Mouse (Mus musculus) lung, embryonic 15.5 days (tissue): ENCODE data around the gene Osbpl9. TPM values are rescaled to one million over a fixed set of nuclear protein-coding genes. Genes with fewer than 3 reads are reported as not detected.

ENCODE experiments used
- ATAC-seq: fragments of 200-750 bp; cut with Nextera tagmentation; 2 replicates; pipeline ENCODE4 v1.8.0; 2017; ENCODE audit warnings: moderate number of reproducible peaks, borderline replicate concordance; ENCODE audit not compliant: low FRiP score, low TSS enrichment; ENCODE audit errors: extremely low read depth
- H3K27ac ChIP-seq: fragments of 300-500 bp; sonication (generic); 2 replicates; pipeline ENCODE4 v1.5.1; 2015; ENCODE audit warnings: moderate library complexity, mild to moderate bottlenecking, inconsistent platforms
- H3K27me3 ChIP-seq: fragments of 300-500 bp; sonication (generic); 2 replicates; pipeline ENCODE4 v1.6.1; 2015; ENCODE audit warnings: inconsistent platforms
- H3K36me3 ChIP-seq: fragments of 300-500 bp; sonication (generic); 2 replicates; pipeline ENCODE4 v1.6.1; 2015; ENCODE audit warnings: inconsistent platforms
- H3K4me1 ChIP-seq: fragments of 300-500 bp; sonication (generic); 2 replicates; pipeline ENCODE4 v1.6.1; 2015; ENCODE audit warnings: inconsistent platforms
- H3K4me2 ChIP-seq: fragments of 300-500 bp; sonication (generic); 2 replicates; pipeline ENCODE4 v1.6.1; 2015; ENCODE audit warnings: inconsistent platforms, mild to moderate bottlenecking, moderate library complexity
- H3K4me3 ChIP-seq: fragments of 300-500 bp; sonication (generic); 2 replicates; pipeline ENCODE4 v1.5.1; 2015; ENCODE audit warnings: mild to moderate bottlenecking, inconsistent platforms
- H3K9ac ChIP-seq: fragments of 300-500 bp; sonication (generic); 2 replicates; pipeline ENCODE4 v1.6.1; 2015; ENCODE audit warnings: inconsistent platforms
- H3K9me3 ChIP-seq: fragments of 300-500 bp; sonication (generic); 2 replicates; pipeline ENCODE4 v1.6.1; 2016; ENCODE audit warnings: inconsistent platforms
- WGBS: fragments of 180-500 bp; shearing (Covaris S2); methylation state at CpG from one replicate; pipeline ENCODE4 v1.1.7; 2015; 5-methylcytosine and 5-hydroxymethylcytosine counted together
- microRNA counts: library from miRNA; unstranded; fragments of <30 nt; microRNA quantifications from one replicate; lab custom pipeline; 2016
- microRNA-seq: library from miRNA; unstranded; fragments of <30 nt; microRNA quantifications from one replicate; pipeline ENCODE4, GENCODE M21; 2016
- polyA plus RNA-seq: library from polyadenylated mRNA; unstranded; fragments of >200 nt; fragmentation: Nextera tagmentation; extraction: Ambion mirVana; gene quantifications from 2 replicates; pipeline ENCODE4 v1.2.1, GENCODE M21; 2015

Gene Osbpl9
- polyA plus RNA-seq, 1 experiment from 2014 or later = 67.3 TPM

DNA sequence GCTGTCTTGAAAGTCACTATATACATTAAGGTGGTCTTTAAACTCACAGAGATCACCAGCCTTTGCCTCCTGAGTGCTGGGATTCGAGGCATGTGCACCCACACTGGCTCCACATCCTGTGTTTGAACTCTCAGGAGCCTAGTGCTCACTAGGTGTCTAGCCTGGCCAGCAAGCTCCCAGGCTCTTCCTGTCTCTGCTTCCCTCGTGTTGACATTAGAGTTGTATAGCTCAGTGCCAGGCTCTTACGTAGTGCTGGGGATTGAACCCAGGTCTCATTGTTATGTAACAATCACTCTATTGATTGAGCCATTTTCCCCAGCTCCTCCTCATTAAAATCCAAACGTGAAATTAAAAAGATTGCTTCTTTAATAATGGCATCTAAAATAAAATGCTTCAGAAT is 182.8 kb downstream of the Osbpl9 start:
- Histone ChIP-seq H3K4me3 (no peak overlapping the region), H3K36me3 (peaks cover 23% of the 10 kb centered on the region), H3K27ac (no peak overlapping the region), H3K4me2 (no peak overlapping the region), H3K9me3 (no peaks in the 10 kb centered on the region), H3K27me3 (no peaks in the 10 kb centered on the region), H3K9ac (no peak overlapping the region), H3K4me1 (no peaks in the 10 kb centered on the region)
- ATAC-seq = no peak
- WGBS = 76% methylated on average over 4 of the region's 4 CpGs

DNA sequence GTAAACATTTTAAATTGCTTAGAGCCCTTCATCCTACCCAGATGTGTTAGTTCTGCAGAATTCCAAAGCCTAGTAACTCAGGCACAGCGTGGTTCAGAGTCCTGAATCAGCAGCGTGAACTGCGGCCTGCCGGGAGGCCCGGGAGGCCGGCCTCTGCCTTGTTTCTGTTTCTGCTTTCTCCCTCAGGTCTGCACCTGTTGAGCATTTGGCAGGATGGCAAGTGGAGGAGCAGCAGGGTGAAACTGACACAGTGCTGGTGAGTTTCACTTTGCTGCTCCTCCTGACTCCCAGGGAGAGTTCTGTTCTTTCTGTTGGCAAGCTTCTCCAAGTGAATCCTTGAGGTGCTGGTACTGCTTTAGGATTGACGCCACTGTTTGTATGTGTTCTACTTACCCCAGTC is 184.6 kb downstream of the Osbpl9 start:
- H3K4me1 ChIP-seq = no peaks in the 10 kb centered on the region
- no peaks in the 10 kb centered on the region for H3K27me3 ChIP-seq
- ATAC-seq = no peak
- no peak overlapping the region for H3K9ac ChIP-seq
- H3K4me2 ChIP-seq = no peak overlapping the region
- H3K9me3 ChIP-seq = no peaks in the 10 kb centered on the region
- no peak overlapping the region for H3K27ac ChIP-seq
- no peak overlapping the region for H3K4me3 ChIP-seq
- peaks cover 23% of the 10 kb centered on the region for H3K36me3 ChIP-seq
- WGBS = 56% methylated on average over 7 of the region's 7 CpGs

- no peaks in the 10 kb centered on the region for H3K9me3 ChIP-seq
- no peaks in the 10 kb centered on the region for H3K27me3 ChIP-seq
- ATAC-seq = no peak
- no peak overlapping the region for H3K4me3 ChIP-seq
- no peak overlapping the region for H3K27ac ChIP-seq
- H3K4me1 ChIP-seq = no peaks in the 10 kb centered on the region
- WGBS = 91% methylated on average over 4 of the region's 4 CpGs
- no peak overlapping the region for H3K4me2 ChIP-seq
- H3K9ac ChIP-seq = no peak overlapping the region
- H3K36me3 ChIP-seq = peaks cover 13% of the 10 kb centered on the region
Measured at GRCm38 (mm10) chr4:109014091-109014490, 188.0 kb downstream of the Osbpl9 start.

MicroRNAs encoded within 50 kb of the gene (microRNA counts, 519-probe panel; counts per million panel counts)
- 2,583 counts per million, percentile 59 among the panel's probes with 10 or more counts for microRNA mmu-miR-761 (lab: Ali Mortazavi, UCI)

Small RNA genes within 50 kb of the gene (microRNA-seq; reads per million reads assigned to microRNA genes)
- gene Mir761 = not detected

Other genes with a start within 250 kb of the Osbpl9 start
- gene Nrd1, start 201.6 kb downstream of the Osbpl9 start, polyA plus RNA-seq = 64.2 and 65.8 TPM in 2 replicates
- gene Calr4, start 32.2 kb upstream of the Osbpl9 start, polyA plus RNA-seq = 0.08 TPM in 1 of 2 replicates, not detected in the other
- 38.6 and 47.3 TPM in 2 replicates for gene Eps15, start 78.0 kb upstream of the Osbpl9 start, polyA plus RNA-seq
- gene Ttc39a, start 204.4 kb upstream of the Osbpl9 start, polyA plus RNA-seq = 6.3 and 6.5 TPM in 2 replicates